Mouse (Mus musculus): ENCODE results near the gene Sdk1. TPM values are rescaled to one million over a fixed set of nuclear protein-coding genes. Genes with fewer than 3 reads are reported as not detected.
"Not testable (repeated sequence)": the region's sequence is repeated elsewhere in the genome, so short reads cannot be mapped to it uniquely, and the experiment has no call there.

Gene Sdk1
- total RNA-seq, 2 experiments from 2014 or later, result 6.2 to 6.3 TPM

- DNase-seq, result no peak
Observed at GRCm38 (mm10) chr5:141468821-141469220, 227.5 kb downstream of the Sdk1 start.

GRCm38 (mm10) chr5:141505281-141505680, 264.0 kb downstream of the Sdk1 start:
- DNase-seq, result no peak

GRCm38 (mm10) chr5:141506344-141506743, 265.1 kb downstream of the Sdk1 start:
- no peak for DNase-seq

- DNase-seq, result no peak
Observed at GRCm38 (mm10) chr5:141524801-141525715, 283.8 kb downstream of the Sdk1 start.

- no peak for DNase-seq
Observed at GRCm38 (mm10) chr5:141540193-141540592, 298.9 kb downstream of the Sdk1 start.

GRCm38 (mm10) chr5:141542890-141543666, 301.8 kb downstream of the Sdk1 start:
- no peak for DNase-seq

- DNase-seq, result no peak
Observed at GRCm38 (mm10) chr5:141553444-141553843, 312.2 kb downstream of the Sdk1 start.

- DNase-seq, result no peak
Observed at GRCm38 (mm10) chr5:141558731-141559130, 317.4 kb downstream of the Sdk1 start.

- DNase-seq, result no peak
Observed at GRCm38 (mm10) chr5:141560325-141560724, 319.0 kb downstream of the Sdk1 start.

GRCm38 (mm10) chr5:141561989-141562560, 320.8 kb downstream of the Sdk1 start:
- DNase-seq, result no peak

- no peak for DNase-seq
Observed at GRCm38 (mm10) chr5:141564197-141564596, 322.9 kb downstream of the Sdk1 start.

GRCm38 (mm10) chr5:141568106-141568505, 326.8 kb downstream of the Sdk1 start:
- DNase-seq, result no peak

- DNase-seq, result peak in 1 of 2 experiments; percentile 14
Observed at GRCm38 (mm10) chr5:141570442-141570841, 329.2 kb downstream of the Sdk1 start.

- DNase-seq, result no peak
Observed at GRCm38 (mm10) chr5:141574263-141574662, 333.0 kb downstream of the Sdk1 start.

GRCm38 (mm10) chr5:141591246-141591645, 350.0 kb downstream of the Sdk1 start:
- no peak for DNase-seq

GRCm38 (mm10) chr5:141612721-141613120, 371.4 kb downstream of the Sdk1 start:
- DNase-seq, result no peak

GRCm38 (mm10) chr5:141615763-141616162, 374.5 kb downstream of the Sdk1 start:
- no peak for DNase-seq

GRCm38 (mm10) chr5:141617660-141618059, 376.4 kb downstream of the Sdk1 start:
- no peak for DNase-seq

- no peak for DNase-seq
Observed at GRCm38 (mm10) chr5:141625401-141625800, 384.1 kb downstream of the Sdk1 start.

- no peak for DNase-seq
Observed at GRCm38 (mm10) chr5:141631641-141632040, 390.4 kb downstream of the Sdk1 start.

GRCm38 (mm10) chr5:141633271-141633670, 392.0 kb downstream of the Sdk1 start:
- DNase-seq, result no peak

- DNase-seq, result no peak
Observed at GRCm38 (mm10) chr5:141636406-141636805, 395.1 kb downstream of the Sdk1 start.

- not testable (repeated sequence) for DNase-seq
Observed at GRCm38 (mm10) chr5:141637054-141637453, 395.8 kb downstream of the Sdk1 start.
